Mouse (Mus musculus): ENCODE data around the gene Gcm1.

- TF ChIP-seq CTCF (IDR thresholded peaks at IDR 0.05) (no peak), EP300 (IDR thresholded peaks at IDR 0.05) (no peak)
Measured at GRCm38 (mm10) chr9:78071626-78072025, 19.9 kb downstream of the Gcm1 start.
